Mouse (Mus musculus) midbrain, embryonic 16.5 days (tissue): ENCODE measurements around the gene Slc16a11. TPM values are rescaled to one million over a fixed set of nuclear protein-coding genes. Genes with fewer than 3 reads are reported as not detected.

ENCODE experiments used
- ATAC-seq: fragments of 200-750 bp; cut with Nextera tagmentation; 2 replicates; pipeline ENCODE4 v1.8.0; 2017; ENCODE audit warnings: moderate TSS enrichment
- H3K27ac ChIP-seq: fragments of 300-500 bp; sonication (generic); 2 replicates; pipeline ENCODE4 v1.5.1; 2014; ENCODE audit warnings: mild to moderate bottlenecking, low read length, mixed read lengths
- H3K27me3 ChIP-seq: fragments of 300-500 bp; sonication (generic); 2 replicates; pipeline ENCODE4 v1.6.1; 2014; ENCODE audit warnings: low read depth, low read length, mixed read lengths; ENCODE audit not compliant: control insufficient read depth, insufficient read depth
- H3K36me3 ChIP-seq: fragments of 300-500 bp; sonication (generic); 2 replicates; pipeline ENCODE4 v1.6.1; 2014; ENCODE audit warnings: mild to moderate bottlenecking, low read length, moderate library complexity, mixed read lengths; ENCODE audit not compliant: control insufficient read depth, insufficient read depth
- H3K4me1 ChIP-seq: fragments of 300-500 bp; sonication (generic); 2 replicates; pipeline ENCODE4 v1.6.1; 2014; ENCODE audit warnings: mild to moderate bottlenecking, low read length, mixed read lengths; ENCODE audit not compliant: control insufficient read depth, insufficient read depth
- H3K4me2 ChIP-seq: fragments of 300-500 bp; sonication (generic); 2 replicates; pipeline ENCODE4 v1.6.1; 2014; ENCODE audit warnings: mild to moderate bottlenecking, low read length, mixed read lengths
- H3K4me3 ChIP-seq: fragments of 300-500 bp; sonication (generic); 2 replicates; pipeline ENCODE4 v1.5.1; 2014; ENCODE audit warnings: low read depth, mild to moderate bottlenecking, low read length, moderate library complexity, mixed read lengths
- H3K9ac ChIP-seq: fragments of 300-500 bp; sonication (generic); 2 replicates; pipeline ENCODE4 v1.6.1; 2014; ENCODE audit warnings: low read depth, low read length, mixed read lengths
- H3K9me3 ChIP-seq: fragments of 300-500 bp; sonication (generic); replicated peaks from 2 replicates; pipeline ENCODE4 v1.6.1; 2014; ENCODE audit warnings: mild to moderate bottlenecking, low read length, mixed read lengths; ENCODE audit not compliant: control insufficient read depth, poor library complexity, severe bottlenecking
- WGBS: fragments of 180-500 bp; shearing (Covaris S2); extraction: QIAGEN DNeasy Blood & Tissue Kit; methylation state at CpG from one replicate; pipeline ENCODE4 v1.1.7; 2014; 5-methylcytosine and 5-hydroxymethylcytosine counted together
- microRNA counts: library from miRNA; unstranded; fragments of <30 nt; microRNA quantifications from one replicate; lab custom pipeline; 2016
- microRNA-seq: library from miRNA; unstranded; fragments of <30 nt; microRNA quantifications from one replicate; pipeline ENCODE4, GENCODE M21; 2017
- polyA plus RNA-seq: library from polyadenylated mRNA; unstranded; fragments of >200 nt; fragmentation: Nextera tagmentation; extraction: Ambion mirVana; gene quantifications from 2 replicates; pipeline ENCODE4 v1.2.1, GENCODE M21; 2015

Slc16a11 gene
- polyA plus RNA-seq, 1 experiment from 2014 or later = 7.8 TPM

GRCm38 (mm10) chr11:70251853-70252252 is 39.3 kb downstream of the Slc16a11 start:
- no peak for ATAC-seq
- no peaks in the 10 kb centered on the region for H3K36me3 ChIP-seq
- 82% methylated on average over 8 of the region's 8 CpGs for WGBS
- no peak overlapping the region for H3K4me3 ChIP-seq
- no peak overlapping the region for H3K9ac ChIP-seq
- no peaks in the 10 kb centered on the region for H3K4me1 ChIP-seq
- no peak overlapping the region for H3K27ac ChIP-seq
- H3K27me3 ChIP-seq = peaks cover 46% of the 10 kb centered on the region
- H3K4me2 ChIP-seq = no peak overlapping the region
- H3K9me3 ChIP-seq = no peaks in the 10 kb centered on the region

- 5% methylated on average over 18 of the region's 18 CpGs for WGBS
- Histone ChIP-seq H3K9ac (no peak overlapping the region), H3K36me3 (no peaks in the 10 kb centered on the region), H3K27ac (no peak overlapping the region), H3K4me3 (no peak overlapping the region), H3K27me3 (peaks cover 43% of the 10 kb centered on the region), H3K9me3 (no peaks in the 10 kb centered on the region), H3K4me1 (no peaks in the 10 kb centered on the region), H3K4me2 (peak overlapping the region; percentile 4; the same call in 1 of the 2 replicates)
- no peak for ATAC-seq
Measured at GRCm38 (mm10) chr11:70254337-70254736, 41.8 kb downstream of the Slc16a11 start.

- Histone ChIP-seq H3K27ac (no peak within 1 kb of the TSS), H3K27me3 (peaks cover 40% of the 10 kb centered on the region), H3K9ac (no peak within 1 kb of the TSS), H3K4me3 (no peak within 1 kb of the TSS), H3K9me3 (no peaks in the 10 kb centered on the region), H3K36me3 (no peaks in the 10 kb centered on the region), H3K4me1 (no peaks in the 10 kb centered on the region), H3K4me2 (peak within 1 kb of the TSS; percentile 33)
- 1% methylated on average over 25 of the region's 25 CpGs for WGBS
- ATAC-seq = no peak
Measured at GRCm38 (mm10) chr11:70254931-70255531, 42.5 kb downstream of the Slc16a11 start, which contains the start of gene Alox12. TSS of gene Alox12 (minus strand) at chr11:70255353.

GRCm38 (mm10) chr11:70259035-70259434 is 46.5 kb downstream of the Slc16a11 start:
- 100% methylated on average over 4 of the region's 4 CpGs for WGBS
- H3K9me3 ChIP-seq = no peaks in the 10 kb centered on the region
- no peaks in the 10 kb centered on the region for H3K36me3 ChIP-seq
- H3K27me3 ChIP-seq = peaks cover 14% of the 10 kb centered on the region
- H3K9ac ChIP-seq = no peak overlapping the region
- H3K4me2 ChIP-seq = no peak overlapping the region
- no peaks in the 10 kb centered on the region for H3K4me1 ChIP-seq
- no peak for ATAC-seq
- no peak overlapping the region for H3K27ac ChIP-seq
- H3K4me3 ChIP-seq = no peak overlapping the region

- no peak for ATAC-seq
- H3K36me3 ChIP-seq = no peaks in the 10 kb centered on the region
- H3K4me2 ChIP-seq = no peak overlapping the region
- no peaks in the 10 kb centered on the region for H3K9me3 ChIP-seq
- H3K9ac ChIP-seq = no peak overlapping the region
- 61% methylated on average over 3 of the region's 3 CpGs for WGBS
- H3K4me3 ChIP-seq = no peak overlapping the region
- H3K4me1 ChIP-seq = no peaks in the 10 kb centered on the region
- H3K27me3 ChIP-seq = no peaks in the 10 kb centered on the region
- no peak overlapping the region for H3K27ac ChIP-seq
Measured at GRCm38 (mm10) chr11:70265252-70265651, 52.7 kb downstream of the Slc16a11 start.

- Histone ChIP-seq H3K36me3 (no peaks in the 10 kb centered on the region), H3K27ac (no peak overlapping the region), H3K9ac (no peak overlapping the region), H3K27me3 (no peaks in the 10 kb centered on the region), H3K4me3 (no peak overlapping the region), H3K4me2 (no peak overlapping the region), H3K4me1 (no peaks in the 10 kb centered on the region), H3K9me3 (no peaks in the 10 kb centered on the region)
- WGBS = 83% methylated on average over 4 of the region's 4 CpGs
- no peak for ATAC-seq
Measured at GRCm38 (mm10) chr11:70265819-70266218, 53.3 kb downstream of the Slc16a11 start.

MicroRNAs encoded within 50 kb of the gene (microRNA counts, 519-probe panel; counts per million panel counts)
- microRNA mmu-miR-195 (lab: Ali Mortazavi, UCI) = 386 counts per million, percentile 18 among the panel's probes with 10 or more counts
- 1,746 counts per million, percentile 35 among the panel's probes with 10 or more counts for microRNA mmu-miR-497 (lab: Ali Mortazavi, UCI)

Small RNA genes within 50 kb of the gene (microRNA-seq; reads per million reads assigned to microRNA genes)
- gene Mir195a (560 reads per million, percentile 73 among the genes with 10 or more reads in this experiment), gene Mir497 (not detected), gene Mir497b (not detected)

Other genes starting within 250 kb of the Slc16a11 start
- gene Cldn7, start 248.0 kb upstream of the Slc16a11 start, polyA plus RNA-seq = 0.40 and 0.70 TPM in 2 replicates
- gene Ctdnep1, start 231.6 kb upstream of the Slc16a11 start, polyA plus RNA-seq = 23.0 and 24.4 TPM in 2 replicates
- 162 and 173 TPM in 2 replicates for gene Elp5, start 230.2 kb upstream of the Slc16a11 start, polyA plus RNA-seq
- gene Gabarap, start 221.6 kb upstream of the Slc16a11 start, polyA plus RNA-seq = 527 and 528 TPM in 2 replicates
- gene Phf23, start 217.0 kb upstream of the Slc16a11 start, polyA plus RNA-seq = 51.2 and 58.6 TPM in 2 replicates
- gene Dvl2, start 212.2 kb upstream of the Slc16a11 start, polyA plus RNA-seq = 21.9 and 26.1 TPM in 2 replicates
- gene Acadvl, start 197.3 kb upstream of the Slc16a11 start, polyA plus RNA-seq = 56.3 and 61.6 TPM in 2 replicates
- gene Dlg4, start 195.8 kb upstream of the Slc16a11 start, polyA plus RNA-seq = 23.4 and 30.0 TPM in 2 replicates
- 2.3 and 3.0 TPM in 2 replicates for gene Asgr1, start 158.7 kb upstream of the Slc16a11 start, polyA plus RNA-seq
- not detected in 2 replicates for gene Asgr2, start 120.1 kb upstream of the Slc16a11 start, polyA plus RNA-seq
- 1.1 and 1.2 TPM in 2 replicates for gene Mgl2, start 82.4 kb upstream of the Slc16a11 start, polyA plus RNA-seq
- 0.48 and 1.1 TPM in 2 replicates for gene Clec10a, start 56.6 kb upstream of the Slc16a11 start, polyA plus RNA-seq
- 12.7 and 13.6 TPM in 2 replicates for gene Slc16a13, start 8.3 kb downstream of the Slc16a11 start, polyA plus RNA-seq
- gene Bcl6b, start 17.0 kb downstream of the Slc16a11 start, polyA plus RNA-seq = 5.1 and 5.3 TPM in 2 replicates
- 165 and 167 TPM in 2 replicates for gene 0610010K14Rik, start 25.2 kb downstream of the Slc16a11 start, polyA plus RNA-seq
- 12.0 and 12.7 TPM in 2 replicates for gene Gm21988, start 27.1 kb downstream of the Slc16a11 start, polyA plus RNA-seq
- 368 and 379 TPM in 2 replicates for gene Rnasek, start 27.1 kb downstream of the Slc16a11 start, polyA plus RNA-seq
- gene Alox12, start 42.6 kb downstream of the Slc16a11 start, polyA plus RNA-seq = 0.34 and 0.49 TPM in 2 replicates
- gene Alox12e, start 109.9 kb downstream of the Slc16a11 start, polyA plus RNA-seq = not detected in 2 replicates
- gene Alox15, start 139.3 kb downstream of the Slc16a11 start, polyA plus RNA-seq = 0.09 and 0.18 TPM in 2 replicates
- gene Pelp1, start 197.3 kb downstream of the Slc16a11 start, polyA plus RNA-seq = 33.0 and 35.0 TPM in 2 replicates
- 52.6 and 58.9 TPM in 2 replicates for gene Arrb2, start 219.9 kb downstream of the Slc16a11 start, polyA plus RNA-seq
- 44.1 and 45.9 TPM in 2 replicates for gene Med11, start 239.2 kb downstream of the Slc16a11 start, polyA plus RNA-seq
- gene Zmynd15, start 246.7 kb downstream of the Slc16a11 start, polyA plus RNA-seq = 0.35 and 0.49 TPM in 2 replicates
- 1.7 and 2.6 TPM in 2 replicates for gene Cxcl16, start 247.2 kb downstream of the Slc16a11 start, polyA plus RNA-seq